Mouse (Mus musculus): ENCODE data around the gene Fbl. TPM values are rescaled to one million over a fixed set of nuclear protein-coding genes. Genes with fewer than 3 reads are reported as not detected.
A peak's percentile ranks its signal among the peaks of the same experiment; 100 is the strongest.

The Fbl gene
- polyA plus RNA-seq, 1 experiment from 2014 or later, result 181 TPM

- H3K27ac ChIP-seq (replicated peaks), result peak overlapping the region; percentile 88
- 13% methylated on average over 9 of the region's 9 CpGs for WGBS
- H3K4me1 ChIP-seq, result peaks cover 30% of the 10 kb centered on the region
- peaks cover 6% of the 10 kb centered on the region; the same call in 1 of the 2 replicates for H3K9me3 ChIP-seq
- peak; percentile 79 for DNase-seq (ENCODE audit: low spot score)
- peaks cover 3% of the 10 kb centered on the region; the same call in 1 of the 2 replicates for H3K36me3 ChIP-seq (replicated peaks)
- peak overlapping the region; percentile 94 for H3K4me3 ChIP-seq
- no peaks in the 10 kb centered on the region for H3K27me3 ChIP-seq (replicated peaks; ENCODE audit: low read depth, poor library complexity, severe bottlenecking)
Observed at GRCm38 (mm10) chr7:28168320-28169115, 992 bp upstream of the Fbl start.

GRCm38 (mm10) chr7:28175358-28175757, 5.8 kb downstream of the Fbl start:
- Histone ChIP-seq H3K4me3 (no peak overlapping the region), H3K36me3 (replicated peaks) (peaks cover 63% of the 10 kb centered on the region), H3K27ac (replicated peaks) (no peak overlapping the region), H3K27me3 (replicated peaks; ENCODE audit: low read depth, poor library complexity, severe bottlenecking) (no peaks in the 10 kb centered on the region), H3K9me3 (no peaks in the 10 kb centered on the region), H3K4me1 (peaks cover 23% of the 10 kb centered on the region)
- 85% methylated on average over 4 of the region's 4 CpGs for WGBS
- no peak for DNase-seq (ENCODE audit: low spot score)

- Histone ChIP-seq H3K27ac (replicated peaks) (peak within 1 kb of the TSS; percentile 99), H3K27me3 (replicated peaks; ENCODE audit: low read depth, poor library complexity, severe bottlenecking) (no peaks in the 10 kb centered on the region), H3K36me3 (replicated peaks) (peaks cover 86% of the 10 kb centered on the region), H3K9me3 (no peaks in the 10 kb centered on the region), H3K4me3 (peak within 1 kb of the TSS; percentile 87), H3K4me1 (peaks cover 19% of the 10 kb centered on the region)
- DNase-seq (ENCODE audit: low spot score), result peak; percentile 99
- WGBS, result under 1% methylated on average over 25 of the region's 25 CpGs
Observed at GRCm38 (mm10) chr7:28179228-28179627, 9.7 kb downstream of the Fbl start, which contains the start of gene Dyrk1b. Gene Dyrk1b, plus strand, starts transcription at chr7:28179469.

GRCm38 (mm10) chr7:28179741-28180377, 10.3 kb downstream of the Fbl start:
- peak; percentile 96 for DNase-seq (ENCODE audit: low spot score)
- no peaks in the 10 kb centered on the region for H3K9me3 ChIP-seq
- under 1% methylated on average over 52 of the region's 56 CpGs for WGBS
- H3K27me3 ChIP-seq (replicated peaks; ENCODE audit: low read depth, poor library complexity, severe bottlenecking), result no peaks in the 10 kb centered on the region
- H3K27ac ChIP-seq (replicated peaks), result peak overlapping the region; percentile 99
- H3K4me3 ChIP-seq, result peak overlapping the region; percentile 87
- peaks cover 86% of the 10 kb centered on the region for H3K36me3 ChIP-seq (replicated peaks)
- peaks cover 19% of the 10 kb centered on the region for H3K4me1 ChIP-seq

DNA sequence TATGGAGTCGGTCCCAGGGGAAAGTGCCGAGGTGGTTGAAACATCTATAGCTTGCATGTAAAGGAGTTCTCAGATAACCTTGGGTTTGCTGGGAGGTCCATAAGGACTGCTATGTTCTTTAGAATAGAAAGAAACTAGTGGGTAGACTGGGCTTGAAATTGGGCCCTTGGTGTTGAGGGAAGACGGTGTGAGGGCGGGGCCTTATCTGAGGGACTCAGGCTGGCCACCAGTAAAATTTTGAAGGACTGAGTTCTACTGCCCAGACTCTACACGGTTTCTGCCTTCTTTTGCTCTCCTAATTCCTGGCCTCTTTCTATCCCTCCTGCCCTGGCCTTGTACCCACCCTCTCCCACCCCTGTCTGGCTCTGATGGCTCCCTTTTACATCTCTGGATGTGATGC, 11.4 kb downstream of the Fbl start:
- WGBS, result 84% methylated on average over 5 of the region's 5 CpGs
- no peak for DNase-seq (ENCODE audit: low spot score)
- Histone ChIP-seq H3K4me1 (peaks cover 19% of the 10 kb centered on the region), H3K27ac (replicated peaks) (peak overlapping the region; percentile 99; the same call in 1 of the 2 replicates), H3K27me3 (replicated peaks; ENCODE audit: low read depth, poor library complexity, severe bottlenecking) (no peaks in the 10 kb centered on the region), H3K36me3 (replicated peaks) (peaks cover 86% of the 10 kb centered on the region), H3K4me3 (peak overlapping the region; percentile 87), H3K9me3 (no peaks in the 10 kb centered on the region)

DNA sequence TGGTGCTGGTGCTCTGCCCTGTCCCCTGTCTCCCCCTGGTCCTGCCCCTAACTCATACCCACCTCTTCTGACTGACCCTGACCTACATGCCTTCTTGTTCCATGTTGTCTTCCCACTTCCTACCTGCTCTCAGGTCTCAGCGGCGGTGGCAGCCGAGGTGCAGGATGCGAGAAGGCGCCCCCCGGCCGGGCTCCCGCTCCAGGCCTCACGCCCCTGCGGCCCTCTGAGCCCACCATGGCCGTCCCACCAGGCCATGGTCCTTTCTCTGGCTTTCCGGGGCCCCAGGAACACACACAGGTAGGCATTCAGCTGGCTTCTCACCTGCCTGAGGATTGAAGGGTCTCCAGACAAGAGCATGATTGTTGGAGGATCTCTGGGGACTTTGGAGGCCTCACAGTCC, 11.9 kb downstream of the Fbl start:
- no peaks in the 10 kb centered on the region for H3K9me3 ChIP-seq
- H3K36me3 ChIP-seq (replicated peaks), result peaks cover 86% of the 10 kb centered on the region
- 0 out of 2 replicates have a peak overlapping the region, but pooled peaks have one; percentile 45 for H3K27ac ChIP-seq (replicated peaks)
- no peaks in the 10 kb centered on the region for H3K27me3 ChIP-seq (replicated peaks; ENCODE audit: low read depth, poor library complexity, severe bottlenecking)
- peak overlapping the region; percentile 87 for H3K4me3 ChIP-seq
- WGBS, result 96% methylated on average over 12 of the region's 12 CpGs
- peaks cover 19% of the 10 kb centered on the region for H3K4me1 ChIP-seq
- no peak for DNase-seq (ENCODE audit: low spot score)

DNA sequence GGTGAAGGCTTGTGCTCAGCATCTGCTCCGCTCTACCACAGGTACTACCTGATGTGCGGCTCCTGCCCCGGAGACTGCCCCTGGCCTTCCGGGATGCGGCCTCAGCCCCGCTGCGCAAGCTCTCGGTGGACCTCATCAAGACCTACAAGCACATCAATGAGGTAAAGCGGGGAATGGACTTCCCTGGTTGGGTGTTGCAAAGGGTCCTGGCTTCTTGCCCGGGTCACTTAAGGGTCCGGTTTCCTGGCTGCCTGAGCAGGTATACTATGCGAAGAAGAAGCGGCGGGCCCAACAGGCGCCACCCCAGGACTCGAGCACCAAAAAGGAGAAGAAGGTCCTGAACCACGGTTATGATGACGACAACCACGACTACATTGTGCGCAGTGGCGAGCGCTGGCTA, 12.8 kb downstream of the Fbl start:
- Histone ChIP-seq H3K27ac (replicated peaks) (no peak overlapping the region), H3K4me3 (no peak overlapping the region; the same call in 1 of the 2 replicates), H3K4me1 (peaks cover 19% of the 10 kb centered on the region), H3K27me3 (replicated peaks; ENCODE audit: low read depth, poor library complexity, severe bottlenecking) (no peaks in the 10 kb centered on the region), H3K36me3 (replicated peaks) (peaks cover 86% of the 10 kb centered on the region), H3K9me3 (no peaks in the 10 kb centered on the region)
- no peak for DNase-seq (ENCODE audit: low spot score)
- 96% methylated on average over 22 of the region's 22 CpGs for WGBS

- Histone ChIP-seq H3K9me3 (no peaks in the 10 kb centered on the region), H3K27me3 (replicated peaks; ENCODE audit: low read depth, poor library complexity, severe bottlenecking) (no peaks in the 10 kb centered on the region), H3K4me3 (no peak overlapping the region), H3K27ac (replicated peaks) (no peak overlapping the region), H3K36me3 (replicated peaks) (peaks cover 100% of the 10 kb centered on the region), H3K4me1 (peaks cover 6% of the 10 kb centered on the region)
- 92% methylated on average over 14 of the region's 14 CpGs for WGBS
- no peak for DNase-seq (ENCODE audit: low spot score)
Observed at GRCm38 (mm10) chr7:28185884-28186283, 16.4 kb downstream of the Fbl start.

DNA sequence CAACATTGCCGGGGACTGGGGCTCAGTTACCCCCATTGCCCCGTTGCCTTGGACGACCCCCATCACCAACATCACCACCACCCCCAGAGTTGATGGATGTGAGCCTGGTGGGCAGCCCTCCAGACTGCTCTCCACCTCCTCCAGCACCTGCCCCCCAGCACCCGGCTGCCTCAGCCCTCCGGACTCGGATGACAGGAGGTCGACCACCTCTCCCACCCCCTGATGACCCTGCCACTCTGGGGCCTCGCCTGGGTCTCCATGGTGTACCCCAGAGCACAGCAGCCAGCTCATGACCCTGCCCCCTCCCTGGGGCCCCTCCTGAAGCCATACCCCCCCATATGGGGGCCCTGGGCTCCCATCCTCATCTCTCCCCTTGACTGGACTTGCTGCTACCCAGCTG, 17.1 kb downstream of the Fbl start:
- 91% methylated on average over 8 of the region's 8 CpGs for WGBS
- peaks cover 100% of the 10 kb centered on the region for H3K36me3 ChIP-seq (replicated peaks)
- no peak overlapping the region for H3K4me3 ChIP-seq
- H3K27me3 ChIP-seq (replicated peaks; ENCODE audit: low read depth, poor library complexity, severe bottlenecking), result no peaks in the 10 kb centered on the region
- H3K9me3 ChIP-seq, result no peaks in the 10 kb centered on the region
- no peak for DNase-seq (ENCODE audit: low spot score)
- H3K4me1 ChIP-seq, result no peaks in the 10 kb centered on the region
- H3K27ac ChIP-seq (replicated peaks), result no peak overlapping the region

- WGBS, result 93% methylated on average over 3 of the region's 3 CpGs
- Histone ChIP-seq H3K9me3 (no peaks in the 10 kb centered on the region), H3K4me1 (no peaks in the 10 kb centered on the region), H3K27ac (replicated peaks) (no peak overlapping the region), H3K4me3 (no peak overlapping the region), H3K27me3 (replicated peaks; ENCODE audit: low read depth, poor library complexity, severe bottlenecking) (no peaks in the 10 kb centered on the region), H3K36me3 (replicated peaks) (peaks cover 98% of the 10 kb centered on the region)
- no peak for DNase-seq (ENCODE audit: low spot score)
Observed at GRCm38 (mm10) chr7:28191489-28191888, 22.0 kb downstream of the Fbl start.

DNA sequence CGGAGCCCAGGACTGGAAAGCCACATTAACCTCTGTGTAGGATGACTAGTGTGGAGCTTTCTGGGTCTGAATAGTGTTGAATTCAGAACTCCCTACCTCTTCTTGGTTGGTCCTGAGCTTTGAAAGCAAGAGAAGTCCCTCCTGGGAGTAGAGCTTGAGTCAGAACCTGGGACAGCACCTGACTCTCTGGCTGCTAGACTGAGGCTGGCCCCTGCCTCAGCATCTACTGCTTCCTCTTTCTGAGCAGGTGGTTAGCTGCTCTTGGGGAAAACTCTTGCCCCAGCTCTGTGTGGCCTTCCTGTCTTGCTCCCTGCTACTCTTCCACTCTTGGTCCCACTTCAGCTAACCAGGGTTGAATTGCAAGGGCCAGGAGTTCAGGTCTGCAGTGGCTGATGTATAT, 22.4 kb downstream of the Fbl start:
- Histone ChIP-seq H3K4me3 (no peak overlapping the region), H3K4me1 (no peaks in the 10 kb centered on the region), H3K27ac (replicated peaks) (no peak overlapping the region), H3K27me3 (replicated peaks; ENCODE audit: low read depth, poor library complexity, severe bottlenecking) (no peaks in the 10 kb centered on the region), H3K9me3 (no peaks in the 10 kb centered on the region), H3K36me3 (replicated peaks) (peaks cover 98% of the 10 kb centered on the region)
- DNase-seq (ENCODE audit: low spot score), result no peak
- 90% methylated on average over 1 of the region's 1 CpGs for WGBS

- no peaks in the 10 kb centered on the region for H3K4me1 ChIP-seq
- H3K9me3 ChIP-seq, result no peaks in the 10 kb centered on the region
- peaks cover 85% of the 10 kb centered on the region for H3K36me3 ChIP-seq (replicated peaks)
- no peaks in the 10 kb centered on the region for H3K27me3 ChIP-seq (replicated peaks; ENCODE audit: low read depth, poor library complexity, severe bottlenecking)
- DNase-seq (ENCODE audit: low spot score), result no peak
- no peak overlapping the region for H3K4me3 ChIP-seq
- WGBS, result 85% methylated on average over 5 of the region's 5 CpGs
- no peak overlapping the region for H3K27ac ChIP-seq (replicated peaks)
Observed at GRCm38 (mm10) chr7:28195414-28196098, 26.0 kb downstream of the Fbl start.
